Mouse (Mus musculus) cortical plate, adult 2 months (tissue): ENCODE data around the gene Prpf8.

Experiments
- CTCF ChIP-seq: fragments of 200-500 bp; IDR thresholded peaks from 2 replicates; pipeline ENCODE4 v1.5.1; 2011; ENCODE audit warnings: mild to moderate bottlenecking, control low read depth, low read length; ENCODE audit not compliant: insufficient read depth; ENCODE audit errors: extremely low read depth
- POLR2A ChIP-seq: fragments of 200-500 bp; IDR thresholded peaks from 2 replicates; pipeline ENCODE4 v1.6.1; 2011; ENCODE audit warnings: mild to moderate bottlenecking, low read length, control low read depth; ENCODE audit not compliant: insufficient read depth; ENCODE audit errors: extremely low read depth

DNA sequence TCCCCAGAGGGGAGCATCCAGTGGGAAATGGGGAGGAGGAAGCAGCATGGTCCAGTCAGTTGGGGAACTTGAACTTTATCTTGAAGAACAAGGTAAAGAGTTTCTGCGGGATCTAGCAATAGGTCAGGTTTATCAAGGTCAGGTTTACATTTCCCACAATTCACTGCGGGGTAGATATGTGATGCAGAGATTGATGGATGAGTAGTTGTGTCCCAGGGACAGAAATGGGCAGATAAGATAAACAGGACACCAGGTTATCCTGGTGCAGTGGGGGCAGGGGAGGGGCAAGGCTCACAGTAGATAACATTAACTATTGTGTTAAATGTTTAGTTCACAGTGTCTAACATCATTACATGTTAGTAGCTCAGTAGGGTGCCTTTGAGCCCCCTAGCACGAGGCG is 43.2 kb downstream of the Prpf8 start:
- TF ChIP-seq CTCF (no peak), POLR2A (no peak)
